Mouse (Mus musculus) adrenal gland, adult 8-10 months (tissue): Measurements from ENCODE around the gene Brf1. TPM values are rescaled to one million over a fixed set of nuclear protein-coding genes. Genes with fewer than 3 reads are reported as not detected.

ENCODE experiments used
- DNase-seq: peaks from one replicate; pipeline ENCODE4 v3.0.0; 2022
- total RNA-seq, 4 experiments: library from RNA; stranded (reverse); gene quantifications; 2 replicates each; pipeline ENCODE4 v1.2.4; 2022

Gene Brf1
- total RNA-seq, 4 experiments from 2014 or later = 49.6 to 86.9 (median 68.3) TPM

GRCm38 (mm10) chr12:112938873-112939565 is 61.5 kb downstream of the Brf1 start:
- no peak for DNase-seq

DNA sequence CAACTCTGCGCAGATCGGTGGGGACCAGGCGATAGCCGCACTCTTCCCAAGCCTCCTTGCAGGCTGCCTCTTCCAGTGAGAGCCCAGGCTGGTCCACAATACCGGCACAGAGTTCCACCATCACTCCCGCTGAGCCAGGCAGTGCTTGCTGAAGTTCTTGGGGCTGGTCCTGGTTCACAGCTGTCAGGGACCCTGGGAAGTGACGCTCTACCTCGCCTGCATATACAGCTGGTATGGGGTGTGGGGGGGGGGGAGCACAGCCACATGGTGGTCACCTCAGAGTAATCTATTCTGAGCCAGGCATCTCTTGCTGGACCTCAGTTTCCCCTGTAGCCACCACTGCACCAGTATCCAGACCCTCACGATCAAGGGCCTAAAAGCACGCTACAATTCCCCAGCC is 62.1 kb downstream of the Brf1 start:
- DNase-seq = no peak

GRCm38 (mm10) chr12:112937906-112938305 is 62.6 kb downstream of the Brf1 start:
- DNase-seq = no peak

DNA sequence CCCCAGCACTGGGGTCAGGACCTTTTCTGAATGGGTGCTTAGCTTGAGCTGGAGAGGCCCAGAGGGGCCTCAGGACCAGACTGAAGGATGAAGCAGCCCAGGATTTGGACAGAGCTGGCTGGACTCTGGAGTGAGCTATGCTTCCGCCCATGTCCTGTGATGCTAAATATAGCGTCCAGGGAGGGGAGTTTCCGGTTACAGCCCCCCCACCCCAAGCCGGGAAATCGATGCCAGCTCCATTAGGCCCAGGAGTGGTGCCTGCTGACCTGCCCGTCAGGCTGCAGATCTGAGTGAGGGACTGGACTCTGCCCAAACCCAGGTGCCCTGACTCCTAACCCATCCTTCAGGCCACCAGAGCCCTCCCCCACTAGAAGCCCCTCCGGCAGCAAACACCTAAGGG is 67.9 kb downstream of the Brf1 start:
- DNase-seq = no peak

DNA sequence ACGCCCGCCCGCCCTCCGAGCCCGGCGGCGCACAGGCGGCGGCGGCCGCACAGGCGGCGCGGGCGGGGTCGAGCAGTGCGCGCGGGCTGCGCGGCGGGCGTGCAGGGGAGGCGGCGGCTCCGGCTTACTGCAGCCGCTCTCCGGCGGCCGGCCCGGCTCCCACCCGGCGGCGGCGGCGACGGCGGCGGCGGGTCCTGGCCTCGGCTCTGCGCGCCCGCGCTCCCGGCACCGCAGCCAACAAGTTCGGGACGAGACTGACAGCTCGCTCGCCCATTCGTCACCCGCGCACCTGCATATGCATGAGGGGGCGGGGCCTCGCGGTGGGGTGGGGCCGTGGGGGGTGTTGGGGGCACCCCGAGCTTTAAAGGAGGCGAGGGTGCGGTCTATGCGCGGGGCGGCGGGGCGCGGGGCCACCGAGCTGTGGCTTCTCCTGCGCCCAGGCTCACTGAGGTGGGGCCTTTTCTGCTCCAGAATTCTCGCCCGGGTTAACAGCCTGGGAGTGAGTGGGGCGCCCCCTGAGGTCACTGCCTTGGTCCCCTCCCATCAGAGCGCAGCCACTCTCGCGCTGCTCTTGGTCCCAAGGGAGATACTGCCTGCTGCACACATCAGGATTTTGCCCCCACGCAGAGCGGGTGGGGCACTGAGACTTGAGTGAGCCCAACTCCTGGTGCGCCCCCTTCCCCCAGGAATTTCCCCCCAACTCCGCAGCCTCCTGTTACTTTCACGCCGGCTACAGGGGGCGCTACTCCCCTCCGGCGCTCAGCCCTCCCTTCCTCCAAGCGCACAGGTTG is 70.7 kb downstream of the Brf1 start, which contains the start of gene Jag2:
Gene Jag2 (minus strand): TSS at position 215 of the 791 bp plus-strand sequence.
- DNase-seq = no peak

DNA sequence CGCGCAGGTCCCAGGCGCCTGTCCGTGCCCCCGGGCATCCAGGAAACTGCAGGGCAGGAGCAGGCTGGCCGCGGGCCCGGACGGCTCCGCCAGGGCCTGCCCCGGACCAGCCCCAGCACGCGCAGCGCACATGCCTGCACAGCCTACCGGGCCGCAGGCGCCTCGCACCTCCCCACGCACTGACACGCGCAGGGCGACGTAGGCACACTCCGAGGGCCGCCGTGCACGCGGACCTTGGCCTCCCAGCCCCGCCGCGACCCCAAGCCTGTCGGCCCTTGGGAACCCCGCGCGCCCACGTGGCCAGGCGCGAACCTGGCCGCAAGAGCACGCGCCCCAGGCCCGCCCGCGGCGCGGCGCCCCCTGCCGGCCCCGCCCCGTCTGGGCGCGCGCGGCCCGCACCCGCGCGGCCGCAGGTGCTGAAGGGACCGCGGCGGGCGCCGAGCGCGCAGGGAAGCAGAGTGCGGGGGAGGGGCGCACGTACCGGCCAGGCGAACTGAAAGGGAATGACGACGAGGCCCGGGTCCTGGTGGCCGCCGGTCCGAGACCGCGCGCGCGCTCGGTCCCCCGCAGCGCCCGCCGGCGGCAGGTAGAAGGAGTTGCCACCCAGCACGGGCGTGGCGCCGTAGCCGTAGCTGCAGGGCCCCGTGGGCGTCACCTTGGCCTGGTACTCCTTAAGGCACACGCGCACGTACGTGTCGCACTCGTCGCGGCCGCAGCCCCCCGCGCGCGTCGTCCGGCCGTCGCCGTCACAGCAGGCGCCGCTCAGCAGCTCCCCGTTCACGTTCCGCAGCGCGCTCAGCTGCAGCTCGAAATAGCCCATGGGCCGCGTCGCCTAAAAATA is 71.9 kb downstream of the Brf1 start:
- DNase-seq = no peak

DNA sequence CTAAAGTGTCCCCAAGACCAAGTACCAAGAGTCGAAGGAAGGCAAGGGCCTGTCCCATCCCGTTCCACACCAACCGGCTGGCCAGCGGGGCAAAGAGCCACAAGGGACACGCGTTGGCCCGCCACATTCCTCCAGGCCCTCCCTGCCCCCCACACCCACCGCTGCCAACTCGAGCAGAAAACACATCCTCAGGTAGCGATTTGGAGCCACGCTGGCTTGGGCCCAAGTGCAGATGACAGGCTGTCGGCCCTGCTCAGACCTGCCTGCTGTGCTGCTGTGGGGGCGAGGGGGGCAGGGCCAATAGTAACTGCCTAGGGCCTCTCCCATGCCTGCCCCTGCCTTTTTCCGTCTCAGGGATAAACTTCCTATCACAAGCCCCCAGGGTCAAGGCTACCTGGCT is 73.2 kb downstream of the Brf1 start:
- no peak for DNase-seq

- no peak for DNase-seq
These were observed 74.6 kb downstream of the Brf1 start for GRCm38 (mm10) chr12:112925950-112926349.

- no peak for DNase-seq
These were observed 78.0 kb downstream of the Brf1 start for GRCm38 (mm10) chr12:112922541-112922940.

- no peak for DNase-seq
These were observed 79.0 kb downstream of the Brf1 start for GRCm38 (mm10) chr12:112921518-112921917.

DNA sequence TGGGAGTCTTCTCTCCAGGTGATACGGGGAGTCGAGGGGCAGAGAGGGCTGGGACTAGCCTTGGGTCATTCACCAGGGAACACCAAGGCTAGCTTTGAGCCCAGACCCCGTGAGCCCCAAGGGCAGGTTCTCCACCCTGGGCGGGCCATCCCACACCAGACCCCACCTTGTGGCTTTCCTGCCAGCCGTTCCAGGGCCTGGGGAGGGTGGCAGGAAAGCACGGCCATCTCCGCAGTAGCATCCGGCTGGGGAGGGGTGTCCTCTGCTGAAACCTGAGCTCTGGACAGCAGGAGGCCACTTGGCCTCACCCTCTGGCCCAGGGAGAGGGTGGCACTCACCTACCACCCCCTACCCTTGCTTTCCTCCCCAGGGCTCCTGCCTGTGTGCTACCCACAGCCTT is 82.6 kb downstream of the Brf1 start:
- no peak for DNase-seq

- no peak for DNase-seq
These were observed 83.0 kb downstream of the Brf1 start for GRCm38 (mm10) chr12:112917486-112917885.

GRCm38 (mm10) chr12:112916698-112917400 is 83.7 kb downstream of the Brf1 start:
- no peak for DNase-seq

DNA sequence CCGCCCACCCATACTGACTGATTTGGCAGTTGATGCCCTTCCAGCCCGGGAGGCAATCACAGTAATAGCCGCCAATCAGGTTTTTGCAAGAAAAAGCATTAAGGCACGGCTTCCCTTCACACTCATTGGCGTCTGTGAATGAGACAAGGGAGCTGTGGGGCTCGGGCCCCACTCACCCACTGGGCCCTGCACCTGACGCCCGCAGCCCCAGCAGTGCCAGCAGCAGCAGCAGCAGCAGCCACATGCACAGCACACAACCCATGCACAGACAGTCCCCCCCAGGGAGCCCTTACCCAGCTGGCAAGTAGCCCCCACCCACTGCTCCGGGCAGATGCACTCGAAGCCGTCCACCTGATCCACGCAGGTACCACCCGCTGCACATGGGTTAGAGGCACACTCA is 84.9 kb downstream of the Brf1 start:
- DNase-seq = no peak

- no peak for DNase-seq
These were observed 86.0 kb downstream of the Brf1 start for GRCm38 (mm10) chr12:112914527-112914926.

DNA sequence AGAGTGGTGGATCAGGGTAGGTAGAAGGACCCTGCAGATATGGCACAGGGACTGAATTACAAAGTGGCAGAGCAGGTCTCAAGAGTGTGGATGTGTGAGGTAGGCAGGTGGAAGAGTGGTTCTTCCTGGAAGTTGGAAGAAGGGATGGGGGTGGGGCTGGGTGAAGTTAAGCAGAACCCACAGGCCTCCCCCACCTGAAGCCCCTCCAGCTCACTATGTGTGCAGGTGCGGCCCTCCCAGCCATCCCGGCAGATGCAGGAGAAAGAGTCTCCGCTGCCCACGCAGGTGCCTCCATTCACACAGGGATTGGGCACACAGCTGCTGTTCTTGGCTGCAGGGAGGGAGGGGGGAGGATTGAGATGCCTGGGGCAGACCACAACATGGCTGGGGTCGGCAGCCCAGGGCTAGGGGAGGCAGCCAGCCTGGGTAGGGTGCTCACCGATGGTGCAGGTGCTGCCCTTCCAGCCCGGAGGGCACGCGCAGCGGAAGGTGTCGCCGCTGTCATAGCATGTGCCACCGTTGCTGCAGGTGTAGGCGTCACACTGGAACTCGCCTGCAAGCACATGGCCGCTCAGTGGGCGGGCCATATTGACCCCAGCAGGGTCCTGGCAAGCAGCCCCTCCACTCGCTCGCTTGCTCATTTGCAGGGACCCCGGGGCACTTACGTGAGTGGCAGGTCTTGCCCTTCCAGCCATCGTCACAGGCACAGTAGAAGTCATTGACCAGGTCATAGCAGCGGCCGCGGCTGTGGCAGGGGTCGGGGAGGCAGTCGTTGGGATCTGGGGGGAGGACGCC is 87.4 kb downstream of the Brf1 start:
- no peak for DNase-seq

DNA sequence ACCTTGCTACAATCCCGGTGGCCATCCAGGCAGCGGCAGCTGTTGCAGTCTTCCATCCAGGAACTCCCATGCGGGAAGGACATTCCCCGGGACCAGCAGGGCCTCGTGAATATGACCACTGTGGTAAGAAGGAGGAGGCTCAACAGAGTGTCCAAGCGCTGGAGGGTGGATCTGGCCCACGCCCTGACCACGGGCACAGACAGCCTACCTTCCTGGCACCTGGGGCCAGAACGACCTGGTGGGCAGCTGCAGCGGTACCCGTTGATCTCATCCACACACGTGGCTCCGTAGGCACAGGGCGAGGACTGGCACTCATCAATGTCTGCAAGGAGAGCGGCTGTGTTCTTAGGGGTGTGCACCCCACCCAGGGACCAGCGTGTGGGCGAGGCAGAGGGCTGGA is 88.8 kb downstream of the Brf1 start:
- DNase-seq = no peak
